16 mouse cellular contexts compared by ENCODE assay signal in genomic region chr16:42779957-42780356, GRCm38 (mm10).
DNase-seq lines count a peak whose midpoint lies in the region; ATAC-seq and TF ChIP-seq lines count a peak whose summit lies in the region.
"Had no signal": no experiment of that assay in that cellular context is flagged by ENCODE, and none has a peak within 500 bp of the region (broad histone marks: within the 10 kb centered on the region; RNA-seq: fewer than 3 reads in every experiment).

No protein-coding gene starts in this region.

- H3K9ac ChIP-seq in forebrain, postnatal 0 days: no peak overlapping the region
- no peak overlapping the region for H3K9ac ChIP-seq in forebrain, embryonic 13.5 days
- no peak overlapping the region for H3K9ac ChIP-seq in heart, embryonic 14.5 days (ENCODE audit: low read length)
- H3K9ac ChIP-seq: liver, embryonic 15.5 days; midbrain, embryonic 13.5 days had no signal

- no peak for TF ChIP-seq CTCF in forebrain, postnatal 0 days (IDR thresholded peaks at IDR 0.05; ENCODE audit: low read depth)
- TF ChIP-seq CTCF in layer of hippocampus, adult 2 months (conservative IDR thresholded peaks at IDR 0.05): no peak

- WGBS in forebrain, postnatal 0 days: 78% methylated on average over 3 of the region's 3 CpGs
- WGBS in forebrain, embryonic 13.5 days: 92% methylated on average over 3 of the region's 3 CpGs
- 27% methylated on average over 3 of the region's 3 CpGs for WGBS in heart, embryonic 14.5 days

- H3K9me3 ChIP-seq in forebrain, postnatal 0 days (ENCODE audit: low read length): no peaks in the 10 kb centered on the region
- H3K9me3 ChIP-seq in forebrain, embryonic 13.5 days (replicated peaks): no peaks in the 10 kb centered on the region
- H3K9me3 ChIP-seq in heart, embryonic 14.5 days (ENCODE audit: control insufficient read depth, low read length): no peaks in the 10 kb centered on the region
- H3K9me3 ChIP-seq: G1E; liver, embryonic 15.5 days; midbrain, embryonic 13.5 days had no signal

- H3K4me3 ChIP-seq in forebrain, postnatal 0 days (ENCODE audit: low read depth, low read length): no peak overlapping the region
- no peak overlapping the region for H3K4me3 ChIP-seq in forebrain, embryonic 13.5 days
- H3K4me3 ChIP-seq in heart, embryonic 14.5 days (ENCODE audit: control insufficient read depth in 1 of 2, insufficient read depth in 1 of 2, low read depth in 1 of 2, low read length in 2 of 2): no peak overlapping the region
- H3K4me3 ChIP-seq in layer of hippocampus, adult 2 months: no peak overlapping the region
- H3K4me3 ChIP-seq: left cerebral cortex, adult 2 months; liver, embryonic 15.5 days; midbrain, embryonic 13.5 days had no signal

- no peaks in the 10 kb centered on the region for H3K36me3 ChIP-seq in forebrain, postnatal 0 days (ENCODE audit: insufficient read depth)
- H3K36me3 ChIP-seq in forebrain, embryonic 13.5 days (ENCODE audit: poor library complexity, severe bottlenecking): no peaks in the 10 kb centered on the region
- no peaks in the 10 kb centered on the region for H3K36me3 ChIP-seq in heart, embryonic 14.5 days (ENCODE audit: control insufficient read depth, insufficient read depth, low read length)
- H3K36me3 ChIP-seq: G1E; liver, embryonic 15.5 days; midbrain, embryonic 13.5 days had no signal

- no peak overlapping the region for H3K4me2 ChIP-seq in forebrain, postnatal 0 days (ENCODE audit: low read depth)
- no peak overlapping the region for H3K4me2 ChIP-seq in forebrain, embryonic 13.5 days
- no peak overlapping the region for H3K4me2 ChIP-seq in heart, embryonic 14.5 days (ENCODE audit: low read length)
- H3K4me2 ChIP-seq: liver, embryonic 15.5 days; midbrain, embryonic 13.5 days had no signal

- no peak overlapping the region for H3K27ac ChIP-seq in forebrain, postnatal 0 days (ENCODE audit: low read depth, low read length)
- H3K27ac ChIP-seq in forebrain, embryonic 13.5 days: no peak overlapping the region
- H3K27ac ChIP-seq in heart, embryonic 14.5 days (replicated peaks in 1 of 2; ENCODE audit: control insufficient read depth in 1 of 2, insufficient read depth in 1 of 2, low read depth in 2 of 2, low read length in 2 of 2): peak overlapping the region; percentile 41 to 70; a peak in 3 of 4 replicates
- H3K27ac ChIP-seq in layer of hippocampus, adult 2 months: no peak overlapping the region
- H3K27ac ChIP-seq: left cerebral cortex, adult 2 months; liver, embryonic 15.5 days had no signal

- peaks cover 10% of the 10 kb centered on the region; the same call in 1 of the 2 replicates for H3K4me1 ChIP-seq in forebrain, postnatal 0 days (ENCODE audit: insufficient read depth)
- H3K4me1 ChIP-seq in forebrain, embryonic 13.5 days: peaks cover 16% of the 10 kb centered on the region
- H3K4me1 ChIP-seq in heart, embryonic 14.5 days (ENCODE audit: control insufficient read depth in 2 of 2, insufficient read depth in 2 of 2, low read length in 2 of 2): peaks cover 8 to 26% of the 10 kb centered on the region in 2 experiments
- H3K4me1 ChIP-seq: liver, embryonic 15.5 days had no signal

- H3K27me3 ChIP-seq in forebrain, postnatal 0 days (ENCODE audit: insufficient read depth, low read length): no peaks in the 10 kb centered on the region
- no peaks in the 10 kb centered on the region for H3K27me3 ChIP-seq in forebrain, embryonic 13.5 days
- no peaks in the 10 kb centered on the region for H3K27me3 ChIP-seq in heart, embryonic 14.5 days (ENCODE audit: control insufficient read depth, insufficient read depth, low read length)
- H3K27me3 ChIP-seq: liver, embryonic 15.5 days; midbrain, embryonic 13.5 days had no signal

- peak; percentile 27 for DNase-seq in forebrain, postnatal 0 days
- peak; percentile 8 for DNase-seq in lung, postnatal 36 days
- no peak for DNase-seq in lung, postnatal 4 days
- peak; percentile 42 for DNase-seq in MN1 (ENCODE audit: low spot score)
- DNase-seq in layer of hippocampus, adult 2 months (ENCODE audit: low spot score in 2 of 2): no peak
- DNase-seq: cerebellum, adult 8-10 months; right cerebral cortex, postnatal 14 days; thymus, postnatal 36 days had no signal

- ATAC-seq in forebrain, postnatal 0 days: no peak
- ATAC-seq in forebrain, embryonic 13.5 days: no peak
- ATAC-seq in heart, embryonic 14.5 days (ENCODE audit: insufficient number of reproducible peaks, insufficient read depth, low FRiP score, low read depth): no peak
- ATAC-seq in erythroid progenitor cell, adult 5-6 weeks (replicated peaks; ENCODE audit: low FRiP score, poor library complexity, severe bottlenecking): no peak
- ATAC-seq: forebrain, embryonic 14.5 days had no signal

Comparison
In these comparisons a context has a peak if more than half of its experiments do, and no peak if none do; other contexts are left out.
1. DNase-seq: peak in forebrain, postnatal 0 days (single experiment), lung, postnatal 36 days (single experiment) and MN1 (single experiment); none in lung, postnatal 4 days (0 of 2) and layer of hippocampus, adult 2 months (0 of 2).
2. H3K27ac ChIP-seq: peak in heart, embryonic 14.5 days (2 of 2); none in forebrain, postnatal 0 days (single experiment), forebrain, embryonic 13.5 days (single experiment) and layer of hippocampus, adult 2 months (single experiment).